Mouse (Mus musculus) WW6 (cell line): Measurements from ENCODE around the gene S100a8.

Experiments
- DNase-seq: peaks from one replicate; pipeline ENCODE4 v3.0.0-alpha.2; 2013; ENCODE audit warnings: low read depth, low spot score

The S100a8 gene

DNA sequence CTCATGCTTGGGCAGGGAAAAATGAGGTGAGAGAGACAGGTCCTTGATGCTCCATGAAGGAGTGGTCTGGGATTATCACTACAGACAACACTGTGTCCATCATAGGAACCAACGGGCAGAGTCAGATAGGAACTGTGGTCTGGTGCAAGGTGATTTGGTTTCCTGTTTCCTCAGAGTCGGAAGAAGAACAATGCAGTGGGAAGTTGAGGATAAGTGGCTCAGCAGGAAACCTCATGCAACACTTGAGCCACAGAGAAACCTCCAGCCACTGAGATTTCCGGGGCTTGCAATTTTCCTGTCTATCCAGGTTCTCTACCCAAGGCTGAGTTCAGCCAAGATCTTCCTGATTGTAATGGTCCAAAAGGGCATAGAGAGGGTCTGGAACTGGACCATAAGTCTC, 9.9 kb downstream of the S100a8 start:
- DNase-seq: no peak

DNA sequence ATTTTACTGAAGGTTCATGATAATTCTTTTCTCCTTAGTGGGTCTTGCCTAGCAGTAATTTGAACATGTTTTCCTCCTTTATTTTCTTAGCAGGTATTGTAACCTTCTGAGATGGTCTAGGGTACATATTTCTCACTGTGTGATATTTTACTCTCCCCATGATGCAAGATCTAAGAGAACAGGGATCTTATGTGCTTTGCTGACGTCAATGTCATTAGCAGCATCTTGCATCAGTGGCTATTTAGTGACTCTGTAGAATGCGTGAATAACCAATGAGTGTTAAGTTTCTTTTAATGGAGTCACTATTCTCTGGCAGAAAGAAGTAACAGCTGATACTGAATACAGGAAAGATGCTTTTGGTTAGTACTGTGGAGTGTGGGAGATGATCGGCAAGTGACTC, 15.2 kb downstream of the S100a8 start:
- no peak for DNase-seq

DNA sequence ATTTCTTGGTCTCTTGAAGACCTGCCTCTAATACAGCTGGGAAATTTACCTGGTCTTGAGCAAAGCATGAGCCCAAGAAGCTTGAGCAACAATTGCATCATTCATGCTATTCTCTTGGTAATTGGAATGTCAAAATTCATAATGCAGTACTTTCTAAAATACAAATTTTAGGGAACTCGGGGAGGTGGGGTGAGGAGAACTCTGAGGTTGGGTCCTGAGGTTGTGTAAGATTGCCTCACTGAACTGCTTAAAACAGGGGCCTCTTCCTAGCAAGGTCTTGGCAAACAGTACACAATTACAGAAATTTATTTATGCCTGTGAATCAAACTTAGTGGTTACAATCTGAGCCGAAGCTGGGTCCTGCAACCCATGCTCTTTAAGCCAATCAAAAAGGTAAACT, 18.1 kb downstream of the S100a8 start:
- no peak for DNase-seq

DNA sequence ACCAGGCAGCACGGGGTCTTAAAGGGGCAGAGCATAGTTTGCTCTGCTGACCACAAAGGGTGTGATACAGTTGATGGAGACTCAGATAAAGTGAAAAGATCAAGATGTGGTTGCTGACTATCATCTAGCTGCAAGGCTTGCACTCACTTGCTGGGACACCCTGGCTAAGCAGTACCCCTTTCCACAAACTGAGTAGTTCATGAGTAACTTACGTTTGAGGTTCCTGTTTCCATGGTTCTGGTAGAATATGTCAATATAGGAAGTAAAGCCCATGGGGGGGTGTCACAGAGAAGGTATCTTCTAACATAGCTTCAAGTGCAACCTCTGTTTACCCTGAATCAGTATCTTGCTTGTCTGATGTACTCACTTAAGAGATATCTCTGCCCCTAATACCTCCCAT, 24.7 kb downstream of the S100a8 start:
- DNase-seq: no peak

DNA sequence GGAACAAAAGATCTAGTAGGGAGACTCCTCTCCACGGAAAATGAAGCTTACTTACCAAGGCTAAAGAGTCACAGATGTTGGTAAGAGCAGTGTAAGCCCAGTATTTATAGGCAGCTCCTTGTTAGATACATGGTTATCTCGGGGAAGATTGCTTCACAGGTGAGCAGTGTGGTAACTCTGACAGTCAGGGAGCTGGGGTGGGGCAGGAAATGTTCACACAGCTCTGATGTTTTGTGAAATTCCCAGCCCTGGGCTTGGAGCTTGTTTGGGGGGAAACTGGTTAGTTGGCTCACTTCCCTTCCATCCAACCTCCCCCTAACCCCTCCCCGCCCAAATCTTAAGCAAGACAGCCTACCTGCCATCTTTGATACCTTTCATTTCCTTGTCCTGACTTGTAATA, 26.8 kb downstream of the S100a8 start, which contains the start of gene S100a9:
S100a9 (minus strand) TSS at position 109 of the 400 bp plus-strand sequence.
- DNase-seq: no peak

DNA sequence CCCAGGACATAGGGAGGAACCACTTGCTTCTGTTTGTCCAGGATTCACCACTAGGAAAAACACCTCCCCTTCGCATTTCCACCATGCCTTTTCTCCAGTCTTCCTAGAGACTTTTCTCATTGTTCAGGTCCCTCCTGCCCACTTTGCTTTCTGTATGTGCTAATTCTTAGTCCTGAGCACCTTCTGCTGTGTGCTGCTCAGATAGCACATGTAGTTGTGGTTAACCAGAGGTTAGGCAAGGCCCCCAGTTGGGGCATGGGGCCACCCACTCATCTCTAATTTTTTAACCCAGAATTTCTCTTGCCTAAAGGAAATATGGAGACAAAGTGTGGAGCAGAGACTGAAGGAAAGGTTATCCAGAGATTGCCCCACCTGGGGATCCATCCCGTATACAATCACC, 33.5 kb downstream of the S100a8 start:
- DNase-seq: no peak

DNA sequence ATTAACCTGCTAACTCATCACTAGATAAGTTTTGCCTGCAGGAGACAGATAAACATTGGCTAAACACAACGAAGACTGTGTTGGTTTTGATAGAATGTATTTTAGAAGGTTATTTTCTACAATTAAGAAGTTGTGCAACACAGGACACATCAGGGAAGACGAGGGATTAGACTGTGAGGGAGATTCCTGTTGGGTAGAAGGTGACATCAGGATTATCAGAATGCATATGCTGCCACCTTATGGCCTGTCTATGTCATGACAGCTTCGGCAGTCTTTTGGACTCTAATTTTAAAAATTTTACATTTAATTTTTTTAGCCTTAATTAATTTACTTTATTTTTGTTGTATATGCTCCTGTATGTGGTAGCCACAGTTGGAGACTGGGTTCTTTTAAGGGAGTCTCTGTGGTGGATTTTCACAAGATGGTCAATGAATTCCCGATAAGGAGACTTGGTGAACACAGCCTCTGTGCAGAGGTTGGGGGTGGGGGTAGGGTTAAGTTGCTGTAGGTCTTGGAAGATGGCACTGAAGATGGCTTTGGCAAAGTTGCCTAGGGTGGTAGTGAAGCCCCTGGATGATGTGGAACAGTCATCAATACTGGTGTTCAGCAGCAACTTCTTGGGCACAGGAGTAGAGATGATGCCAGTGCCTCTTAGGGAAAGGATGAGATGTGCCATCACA, 39.9 kb downstream of the S100a8 start:
- DNase-seq: no peak

DNA sequence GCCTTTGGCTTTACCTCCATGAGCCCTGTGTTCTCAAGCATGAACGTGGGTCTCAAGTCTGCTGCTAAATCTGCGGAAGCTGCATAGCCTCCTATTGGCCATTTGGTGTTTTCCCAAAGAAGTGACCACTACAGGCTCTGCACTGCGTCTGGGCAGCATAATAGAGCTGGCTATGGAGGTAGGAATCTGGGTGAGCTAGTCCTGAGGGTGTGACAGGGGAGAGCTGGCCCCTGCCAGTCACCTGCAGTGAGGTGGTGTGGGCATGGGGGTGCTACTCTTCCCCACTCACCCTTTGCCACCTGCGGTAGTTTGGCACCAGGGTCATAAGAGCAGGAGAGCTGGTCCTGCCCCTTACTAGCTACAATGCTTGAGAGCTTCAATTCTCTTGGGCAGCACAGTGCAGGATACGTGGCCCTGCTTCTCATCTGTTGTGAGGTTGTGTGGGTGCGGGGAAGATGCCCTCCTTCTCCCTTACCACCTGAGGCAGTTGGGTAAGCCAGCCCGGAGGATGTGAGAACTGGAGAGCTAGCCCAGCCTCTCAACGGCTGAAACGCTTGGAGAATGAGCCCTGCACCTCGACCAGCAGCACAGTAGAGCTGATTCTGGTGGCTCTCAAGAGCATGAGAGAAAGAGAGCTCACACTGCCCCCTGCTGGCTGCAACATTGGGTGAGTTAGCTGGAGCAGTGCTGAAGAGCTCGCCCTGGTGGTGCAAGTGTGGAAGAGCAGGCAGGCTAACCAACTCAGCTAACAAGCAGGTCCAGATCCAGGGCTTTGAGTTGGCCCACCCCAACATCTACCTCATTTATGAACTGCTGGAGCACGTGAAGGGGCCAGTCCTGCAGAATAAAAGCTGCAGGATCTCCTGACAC, 41.0 kb downstream of the S100a8 start:
- DNase-seq: peak; percentile 70
